Mouse (Mus musculus) C2C12 (cell line): ENCODE data around the gene Tubb5. TPM values are rescaled to one million over a fixed set of nuclear protein-coding genes. Genes with fewer than 3 reads are reported as not detected.

Source experiments
- H3K27me3 ChIP-seq: one replicate; pipeline ENCODE4 v1.6.1; 2011; ENCODE audit not compliant: control insufficient read depth, insufficient read depth, insufficient read length
- H3K36me3 ChIP-seq: one replicate; pipeline ENCODE4 v1.6.1; 2011; ENCODE audit not compliant: control insufficient read depth, insufficient read depth
- H3K4me3 ChIP-seq: one replicate; pipeline ENCODE4 v1.5.1; 2011; ENCODE audit warnings: mild to moderate bottlenecking, control low read depth; ENCODE audit not compliant: poor library complexity, insufficient read depth, severe bottlenecking
- H3K79me2 ChIP-seq: one replicate; pipeline ENCODE4 v1.6.1; 2011; ENCODE audit not compliant: control insufficient read depth, insufficient read depth
- H3K79me3 ChIP-seq: one replicate; pipeline ENCODE4 v1.6.1; 2011; ENCODE audit warnings: low read depth, control low read depth
- H3ac ChIP-seq: one replicate; pipeline ENCODE3; 2011; ENCODE audit warnings: low read depth; ENCODE audit not compliant: control insufficient read depth, insufficient read length
- CEBPB ChIP-seq: IDR thresholded peaks from one replicate; pipeline ENCODE4 v1.6.1; 2011; ENCODE audit warnings: low read depth, mild to moderate bottlenecking, control low read depth, moderate library complexity
- CTCF ChIP-seq: IDR thresholded peaks from one replicate; pipeline ENCODE4 v1.5.1; 2011; ENCODE audit not compliant: control insufficient read depth, insufficient read depth, insufficient read length
- FOSL1 ChIP-seq: IDR thresholded peaks from one replicate; pipeline ENCODE4 v1.8.0; 2011; ENCODE audit warnings: mild to moderate bottlenecking, low read length; ENCODE audit not compliant: poor library complexity, insufficient read depth, severe bottlenecking
- MAX ChIP-seq: IDR thresholded peaks from one replicate; pipeline ENCODE4 v1.6.1; 2011; ENCODE audit warnings: mild to moderate bottlenecking, control low read depth
- MYOD1 ChIP-seq: IDR thresholded peaks from one replicate; pipeline ENCODE4 v1.6.1; 2011; ENCODE audit warnings: low read depth; ENCODE audit not compliant: control insufficient read depth, insufficient read length
- MYOG ChIP-seq: IDR thresholded peaks from one replicate; pipeline ENCODE4 v1.6.1; 2011; ENCODE audit not compliant: control insufficient read depth, insufficient read length; ENCODE audit errors: extremely low read depth
- USF1 ChIP-seq: IDR thresholded peaks from one replicate; pipeline ENCODE4 v1.6.1; 2011; ENCODE audit warnings: low read depth, mild to moderate bottlenecking, control low read depth, moderate library complexity
- polyA plus RNA-seq: library from polyadenylated mRNA; unstranded; fragments of >200 nt; fragmentation: generic; extraction: Trizol; gene quantifications from one replicate; pipeline ENCODE4 v1.2.1, GENCODE M21; 2012; ENCODE audit warnings: missing spikeins

The Tubb5 gene
- polyA plus RNA-seq, 1 experiment, result 1,881 TPM

GRCm38 (mm10) chr17:35868165-35868820, 30.2 kb upstream of the Tubb5 start:
- H3K27me3 ChIP-seq, result no peaks in the 10 kb centered on the region
- peaks cover 48% of the 10 kb centered on the region for H3K36me3 ChIP-seq
- H3K79me2 ChIP-seq, result peaks cover 93% of the 10 kb centered on the region
- peak overlapping the region; percentile 61 for H3ac ChIP-seq
- H3K79me3 ChIP-seq, result peaks cover 62% of the 10 kb centered on the region
- H3K4me3 ChIP-seq, result peak overlapping the region; percentile 92
- TF ChIP-seq USF1 (no peak), CTCF (peak; percentile 1)

GRCm38 (mm10) chr17:35866911-35867890, 29.1 kb upstream of the Tubb5 start:
- H3K4me3 ChIP-seq, result peak overlapping the region; percentile 92
- peaks cover 38% of the 10 kb centered on the region for H3K36me3 ChIP-seq
- TF ChIP-seq MAX (no peak), CTCF (peak; percentile 8)
- peaks cover 54% of the 10 kb centered on the region for H3K79me3 ChIP-seq
- peaks cover 85% of the 10 kb centered on the region for H3K79me2 ChIP-seq
- peak overlapping the region; percentile 88 for H3ac ChIP-seq
- H3K27me3 ChIP-seq, result no peaks in the 10 kb centered on the region

- Histone ChIP-seq H3K4me3 (peak overlapping the region; percentile 92), H3K36me3 (peaks cover 31% of the 10 kb centered on the region), H3ac (peak overlapping the region; percentile 88), H3K79me3 (peaks cover 47% of the 10 kb centered on the region), H3K27me3 (no peaks in the 10 kb centered on the region), H3K79me2 (peaks cover 76% of the 10 kb centered on the region)
- no peak for TF ChIP-seq MYOG
- no peak for TF ChIP-seq MAX
- no peak for TF ChIP-seq CTCF
- TF ChIP-seq USF1, result no peak
- no peak for TF ChIP-seq FOSL1
- TF ChIP-seq CEBPB, result no peak
- no peak for TF ChIP-seq MYOD1
Measured at GRCm38 (mm10) chr17:35866281-35866831, 28.2 kb upstream of the Tubb5 start.

- Histone ChIP-seq H3K36me3 (peaks cover 27% of the 10 kb centered on the region), H3K79me3 (peaks cover 41% of the 10 kb centered on the region), H3ac (peak within 1 kb of the TSS; percentile 88), H3K79me2 (peaks cover 69% of the 10 kb centered on the region), H3K4me3 (peak within 1 kb of the TSS; percentile 92), H3K27me3 (no peaks in the 10 kb centered on the region)
- TF ChIP-seq MYOG, result no peak
- peak; percentile 67 for TF ChIP-seq MYOD1
- TF ChIP-seq FOSL1, result no peak
- TF ChIP-seq MAX, result peak; percentile 11
Measured at GRCm38 (mm10) chr17:35865481-35866280, 27.6 kb upstream of the Tubb5 start, which contains the start of gene Ppp1r18. Gene Ppp1r18, plus strand, starts transcription at chr17:35865593.

- Histone ChIP-seq H3K79me2 (peaks cover 62% of the 10 kb centered on the region), H3K36me3 (peaks cover 22% of the 10 kb centered on the region), H3K79me3 (peaks cover 37% of the 10 kb centered on the region), H3K27me3 (no peaks in the 10 kb centered on the region), H3ac (peak overlapping the region; percentile 62), H3K4me3 (no peak overlapping the region)
- TF ChIP-seq USF1, result no peak
- TF ChIP-seq FOSL1, result no peak
- no peak for TF ChIP-seq CEBPB
Measured at GRCm38 (mm10) chr17:35864832-35865353, 26.8 kb upstream of the Tubb5 start.
